In genomic region chr5:75209966-75210365, GRCm38 (mm10) we compare ENCODE assay signal across 8 mouse cellular contexts. TPM values are rescaled to one million over a fixed set of nuclear protein-coding genes. Genes with fewer than 3 reads are reported as not detected.
DNase-seq lines count a peak whose midpoint lies in the region; ATAC-seq lines count a peak whose summit lies in the region.

No protein-coding gene starts in this region.

- no peak overlapping the region for H3K4me2 ChIP-seq in heart, embryonic 12.5 days

- ATAC-seq in heart, embryonic 12.5 days (ENCODE audit: insufficient number of reproducible peaks, low FRiP score): no peak

- H3K4me3 ChIP-seq in heart, embryonic 10.5 days: no peak overlapping the region
- H3K4me3 ChIP-seq in heart, embryonic 12.5 days: no peak overlapping the region

- H3K27me3 ChIP-seq in heart, embryonic 10.5 days (ENCODE audit: insufficient read depth, poor library complexity, severe bottlenecking): no peaks in the 10 kb centered on the region
- 0 out of 2 replicates have a peak, but pooled peaks cover 4% of the 10 kb centered on the region for H3K27me3 ChIP-seq in heart, embryonic 12.5 days (replicated peaks)

- peak; percentile 58 for DNase-seq in heart, embryonic 10.5 days (ENCODE audit: low spot score)
- peak; percentile 5 for DNase-seq in A20 (ENCODE audit: low read depth, low spot score)
- DNase-seq in brain, adult 2 months (ENCODE audit: low read depth, low spot score): peak; percentile 55
- peak; percentile 32 for DNase-seq in kidney, postnatal 14 days
- no peak for DNase-seq in right cerebral cortex, postnatal 14 days
- no peak for DNase-seq in layer of hippocampus, postnatal 10 days (ENCODE audit: low spot score in 2 of 2)
- DNase-seq in adrenal gland, postnatal 4 days (ENCODE audit: low spot score in 2 of 2): no peak

- no peaks in the 10 kb centered on the region for H3K9me3 ChIP-seq in heart, embryonic 10.5 days
- no peaks in the 10 kb centered on the region; the same call in 1 of the 2 replicates for H3K9me3 ChIP-seq in heart, embryonic 12.5 days (replicated peaks)

- no peaks in the 10 kb centered on the region for H3K4me1 ChIP-seq in heart, embryonic 10.5 days
- no peaks in the 10 kb centered on the region for H3K4me1 ChIP-seq in heart, embryonic 12.5 days (replicated peaks)

- H3K9ac ChIP-seq in heart, embryonic 12.5 days: no peak overlapping the region

- H3K36me3 ChIP-seq in heart, embryonic 10.5 days: no peaks in the 10 kb centered on the region
- no peaks in the 10 kb centered on the region for H3K36me3 ChIP-seq in heart, embryonic 12.5 days

- H3K27ac ChIP-seq in heart, embryonic 10.5 days: no peak overlapping the region
- H3K27ac ChIP-seq in heart, embryonic 12.5 days (ENCODE audit: poor library complexity, severe bottlenecking): no peak overlapping the region

- WGBS in heart, embryonic 10.5 days: 15% methylated on average over 1 of the region's 1 CpGs
- 10% methylated on average over 1 of the region's 1 CpGs for WGBS in heart, embryonic 12.5 days

RNA-seq across cellular contexts. Expression of gene Pdgfra, which starts 57.9 kb away (rescaled TPM):
- polyA plus RNA-seq in heart, embryonic 10.5 days (2016; fragmentation: Nextera tagmentation; extraction: Ambion mirVana): 23.8 and 37.4 TPM in 2 replicates
- 41.2 and 41.3 TPM in 2 replicates for polyA plus RNA-seq in heart, embryonic 12.5 days (2016; fragmentation: Nextera tagmentation; extraction: Ambion mirVana)
- total RNA-seq in layer of hippocampus, postnatal 10 days (2021): 10 to 100 TPM; 93.7 to 94.8 TPM
- 10 to 100 TPM; 46.8 to 49.6 TPM for total RNA-seq in adrenal gland, postnatal 4 days (2021)

Comparison
In these comparisons a context has a peak if more than half of its experiments do, and no peak if none do; other contexts are left out.
1. DNase-seq: peak in heart, embryonic 10.5 days (single experiment), A20 (single experiment), brain, adult 2 months (single experiment) and kidney, postnatal 14 days (single experiment); none in right cerebral cortex, postnatal 14 days (single experiment), layer of hippocampus, postnatal 10 days (0 of 2) and adrenal gland, postnatal 4 days (0 of 2).